Mouse (Mus musculus) liver, postnatal 0 days (tissue): ENCODE results near the gene Eri2.

Source experiments
- CTCF ChIP-seq: sonication (generic); IDR thresholded peaks from 2 replicates; pipeline ENCODE4 v1.5.1; 2016; ENCODE audit warnings: antibody characterized with exemption, low read depth
- EP300 ChIP-seq: IDR thresholded peaks from 2 replicates; pipeline ENCODE4 v1.6.1; 2016; ENCODE audit warnings: antibody characterized with exemption, low read depth, mild to moderate bottlenecking

DNA sequence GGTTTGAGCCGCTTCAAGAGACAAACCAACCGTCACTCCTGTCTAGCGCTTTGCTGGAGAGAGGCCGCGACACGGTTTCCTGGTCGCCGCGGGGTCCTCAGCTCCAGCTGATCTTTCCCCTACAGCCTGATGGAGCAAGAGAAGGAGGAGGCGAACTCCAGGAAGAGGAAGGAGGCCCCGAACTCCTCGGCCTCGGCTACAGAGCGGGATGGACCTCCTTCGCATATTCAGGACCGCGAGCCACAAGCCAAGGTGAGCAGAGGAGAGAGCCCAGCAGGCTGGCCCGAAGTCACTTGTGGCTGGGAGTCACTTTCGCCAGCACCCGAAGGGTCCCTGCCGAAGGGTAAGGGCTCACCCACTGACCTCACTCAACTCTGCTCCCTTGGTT is 387 bp upstream of the Eri2 start:
- TF ChIP-seq CTCF = no peak
- TF ChIP-seq EP300 = no peak
